Comparison of ENCODE assay signal across 19 mouse cellular contexts in the genomic region with DNA sequence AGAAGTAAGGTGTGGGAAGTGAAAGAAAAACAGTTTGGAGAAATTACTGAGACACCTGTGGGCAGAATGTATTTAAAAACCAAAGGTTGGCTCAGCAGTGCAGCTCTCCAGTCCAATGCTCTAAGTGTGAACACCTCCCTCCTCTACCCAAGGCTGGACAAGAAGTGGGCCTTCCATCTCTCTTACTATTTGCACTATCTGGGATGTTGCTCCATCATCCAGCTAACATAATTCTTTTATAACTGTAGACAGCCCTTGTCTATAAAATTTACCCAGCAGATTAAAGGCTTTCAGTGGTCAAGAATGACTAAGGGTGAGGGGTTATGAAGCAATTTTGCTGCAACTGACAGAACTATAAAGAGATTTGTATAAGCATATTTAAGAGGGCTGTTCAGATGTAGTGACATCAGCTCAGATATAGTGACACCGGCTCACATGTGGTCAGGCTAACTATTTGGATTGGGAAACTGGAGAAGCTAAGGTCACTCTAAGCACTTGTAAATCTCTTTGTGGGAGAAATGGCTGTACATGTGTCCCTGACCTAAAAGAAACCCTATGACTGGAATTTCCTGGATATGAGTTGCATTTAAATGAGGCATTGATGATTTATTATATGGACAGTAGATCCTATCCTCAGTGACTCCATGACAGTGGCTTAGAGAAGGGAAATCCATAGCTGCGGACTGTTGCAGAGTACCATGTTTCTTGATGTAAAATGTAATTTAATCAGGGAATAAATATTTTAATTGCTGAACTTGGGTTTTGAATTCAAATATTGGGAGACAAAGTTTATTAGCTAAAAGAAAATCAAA.
DNase-seq lines count a peak whose midpoint lies in the region.
"Had no signal": no experiment of that assay in that cellular context is flagged by ENCODE, and none has a peak within 500 bp of the region (broad histone marks: within the 10 kb centered on the region; RNA-seq: fewer than 3 reads in every experiment).

No protein-coding gene starts in this region.

- DNase-seq in adrenal gland, adult 2 months, result peak; percentile 57
- no peak for DNase-seq in adrenal gland, postnatal 25 days
- DNase-seq in kidney, adult 9 months, result peak; percentile 2
- DNase-seq in kidney, adult 11 months, result no peak
- DNase-seq in kidney, postnatal 14 days, result peak; percentile 39
- DNase-seq in kidney, postnatal 36 days, result no peak
- peak; percentile 18 for DNase-seq in skeletal muscle tissue, adult 2 months (ENCODE audit: low read depth, low spot score)
- no peak for DNase-seq in urinary bladder, postnatal 36 days (ENCODE audit: low spot score in 2 of 2)
- DNase-seq: cerebellum, adult 11 months; cerebellum, adult 9-10 months; cerebellum, postnatal 36 days; gastrocnemius, postnatal 14 days; layer of hippocampus, adult 9-11 months; liver, embryonic 13.5 days; lung, adult 18-20 months; lung, postnatal 4 days; right cerebral cortex, postnatal 25 days; thymus, adult 18-20 months; thymus, postnatal 25 days had no signal

Comparison
In these comparisons a context has a peak if more than half of its experiments do, and no peak if none do; other contexts are left out.
1. DNase-seq: peak in adrenal gland, adult 2 months (single experiment), kidney, adult 9 months (single experiment), kidney, postnatal 14 days (single experiment) and skeletal muscle tissue, adult 2 months (single experiment); none in adrenal gland, postnatal 25 days (single experiment), kidney, adult 11 months (single experiment), kidney, postnatal 36 days (0 of 2) and urinary bladder, postnatal 36 days (0 of 2).